Mouse (Mus musculus) adrenal gland, postnatal 10 days (tissue): Measurements from ENCODE around the gene Hdac1. TPM values are rescaled to one million over a fixed set of nuclear protein-coding genes. Genes with fewer than 3 reads are reported as not detected.
A peak's percentile ranks its signal among the peaks of the same experiment; 100 is the strongest.

Experiments used
- DNase-seq: peaks from one replicate; pipeline ENCODE4 v3.0.0; 2021; ENCODE audit warnings: mixed read lengths
- long read RNA-seq, 2 experiments: library from polyadenylated mRNA; stranded (forward); transcript quantifications; one replicate each; pipeline ENCODE4 v2.0.0; 2021
- total RNA-seq, 2 experiments: library from RNA; stranded (reverse); gene quantifications; 2 replicates each; pipeline ENCODE4 v1.2.3; 2021

The Hdac1 gene
- total RNA-seq = 10 to 100 TPM; 54.5 to 59.1 TPM
- long read RNA-seq, experiment 1, transcript Hdac1-201 (14 exons, 2,038 nt) = major isoform, 44 of 66 reads
- long read RNA-seq, experiment 1, partial matches to known transcripts = 20 of 66 reads
- long read RNA-seq, experiment 1, other reads (novel, unspliced or antisense) = 2 of 66 reads
- long read RNA-seq, experiment 2, transcript Hdac1-201 (14 exons, 2,038 nt) = major isoform, 35 of 45 reads
- long read RNA-seq, experiment 2, partial matches to known transcripts = 9 of 45 reads
- long read RNA-seq, experiment 2, other reads (novel, unspliced or antisense) = 1 of 45 reads

DNA sequence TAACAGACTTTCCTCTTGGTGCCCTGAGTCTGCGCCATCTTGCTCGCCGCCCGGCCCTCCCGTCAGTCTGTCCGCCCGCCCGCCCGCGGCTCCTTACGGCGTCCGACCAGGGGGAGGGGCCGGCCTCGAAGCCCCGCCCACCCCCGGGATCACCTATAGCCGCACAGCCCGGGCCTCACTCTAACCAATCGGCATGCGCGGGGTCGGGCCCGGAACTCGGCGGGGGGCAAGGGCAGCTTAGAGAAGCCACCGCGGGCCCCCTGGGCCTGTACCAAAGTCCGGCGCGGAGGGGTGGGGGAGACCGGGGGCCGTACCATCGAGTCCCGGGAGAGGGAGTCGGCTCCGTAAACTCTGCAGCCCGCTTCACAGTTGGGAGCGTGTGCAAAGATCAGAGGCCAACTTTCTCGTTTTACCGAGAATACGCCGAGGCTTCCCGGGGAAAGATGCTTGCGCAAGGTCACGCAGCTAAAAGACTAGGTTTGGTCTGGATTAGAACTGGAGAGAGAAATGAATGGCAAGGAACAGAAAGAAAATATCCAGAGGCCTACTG is at the start of gene Hdac1:
Hdac1 (minus strand) TSS at position 122 of the 550 bp plus-strand sequence.
- DNase-seq = peak; percentile 99

DNA sequence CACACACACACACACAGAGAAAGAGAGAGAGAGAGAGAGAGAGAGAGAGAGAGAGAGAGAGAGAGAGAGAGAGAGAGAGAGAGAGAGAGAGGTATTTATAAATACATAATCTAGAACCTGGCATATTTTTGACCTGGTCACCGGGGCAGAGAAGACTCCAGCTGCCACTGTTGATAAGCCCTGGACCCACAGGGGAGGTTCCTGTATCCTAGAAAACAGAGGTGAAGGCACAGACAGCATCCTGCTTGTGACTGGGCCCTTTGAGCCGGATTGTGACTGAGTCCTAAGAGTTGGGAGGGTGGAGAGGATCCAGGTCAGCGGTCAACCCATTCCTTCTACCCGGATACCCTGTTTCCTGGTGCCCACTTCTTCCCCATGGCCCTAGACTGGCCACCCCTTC is 46.4 kb upstream of the Hdac1 start:
- DNase-seq = no peak

DNA sequence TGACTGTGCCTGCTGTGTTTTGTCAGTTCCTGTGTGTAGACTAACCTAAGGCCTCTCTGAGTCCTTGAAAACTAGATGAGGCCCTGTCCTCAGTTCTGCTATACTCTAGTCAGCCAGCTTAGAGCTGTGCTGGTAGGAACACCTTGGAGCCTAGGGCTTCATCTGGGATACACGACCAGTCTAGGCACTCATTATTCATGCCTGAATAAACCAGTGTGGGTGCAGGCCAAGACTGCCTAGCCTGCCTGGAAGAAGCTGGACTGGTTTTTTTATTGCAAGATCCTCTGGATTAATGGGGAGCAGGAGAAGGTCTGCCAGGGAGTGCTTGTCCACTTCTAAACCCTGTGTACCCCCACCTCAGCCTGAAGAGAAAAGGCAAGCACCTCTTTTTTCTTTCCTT is 44.4 kb upstream of the Hdac1 start:
- DNase-seq = no peak

DNA sequence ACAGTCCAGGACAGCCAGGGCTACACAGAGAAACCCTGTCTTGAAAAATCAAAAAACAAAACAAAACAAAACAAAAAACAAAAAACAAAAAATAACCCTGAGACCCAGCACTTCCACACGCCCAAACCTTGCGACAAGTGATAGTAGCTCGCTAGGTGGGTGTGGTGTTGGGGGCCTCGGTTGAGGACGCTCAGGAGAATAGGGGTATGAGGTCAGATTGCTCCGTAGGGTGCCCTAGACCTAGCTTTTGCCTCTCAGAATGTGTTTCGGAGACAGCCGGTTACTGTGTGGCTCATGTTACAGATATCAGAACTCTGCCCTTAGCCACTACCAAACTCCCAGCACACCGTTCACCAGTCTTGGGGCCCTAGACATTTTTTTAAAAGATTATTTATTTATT is 43.3 kb upstream of the Hdac1 start:
- no peak for DNase-seq

DNA sequence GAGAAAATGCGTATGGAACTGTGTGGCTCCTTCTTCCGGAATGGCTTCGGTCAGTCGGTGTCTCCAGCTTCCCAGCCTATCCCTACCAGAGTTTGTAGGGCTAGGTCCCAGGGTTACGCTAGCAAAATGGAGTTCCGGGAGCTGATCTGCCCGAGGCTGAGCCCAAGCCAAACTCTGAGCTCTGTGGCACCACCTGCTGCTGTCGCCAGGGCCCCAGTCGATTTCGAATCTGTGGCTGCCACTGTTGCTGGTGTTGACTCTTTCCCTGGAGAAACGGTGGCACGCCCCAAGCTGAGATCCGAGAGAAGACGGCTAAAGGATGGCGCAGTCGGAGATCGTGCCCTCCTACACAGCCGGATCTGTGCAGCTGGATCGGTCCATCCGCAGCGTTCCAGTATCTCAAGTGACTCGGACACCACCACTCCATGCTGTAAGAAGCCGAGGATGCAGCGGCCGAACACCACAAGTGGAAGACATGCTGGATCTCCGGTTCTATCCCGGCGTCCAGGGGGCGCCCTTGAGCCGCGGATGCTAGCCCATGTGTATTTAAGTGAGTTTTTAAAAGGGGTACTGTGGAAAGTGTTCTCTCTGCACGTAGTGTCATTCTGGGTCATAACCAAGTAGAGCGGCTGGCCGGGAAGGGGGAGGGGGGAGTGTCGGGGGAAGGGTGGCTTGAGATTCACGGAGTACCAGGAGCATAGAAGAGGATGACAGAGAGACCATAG is 42.5 kb upstream of the Hdac1 start:
- DNase-seq = peak; percentile 92

DNA sequence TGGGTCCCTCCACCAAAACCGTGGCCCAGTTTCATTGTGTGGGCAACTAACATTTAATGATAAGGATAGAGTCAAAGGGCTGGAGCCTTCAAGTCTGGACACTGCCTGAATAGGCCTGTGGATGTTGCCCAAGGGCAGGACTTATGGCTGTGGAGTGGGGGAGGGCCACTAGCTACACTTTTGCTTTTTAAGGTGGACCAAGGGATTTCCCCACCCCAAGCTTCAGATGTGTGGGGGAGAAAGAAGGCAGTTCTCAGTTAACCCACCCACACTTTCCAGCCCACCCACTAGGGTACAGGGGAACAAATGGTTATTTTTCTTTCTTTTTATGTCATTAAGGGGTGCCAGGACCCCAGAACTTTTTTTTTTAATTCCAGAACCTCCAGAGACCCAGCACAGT is 41.9 kb upstream of the Hdac1 start:
- no peak for DNase-seq

DNA sequence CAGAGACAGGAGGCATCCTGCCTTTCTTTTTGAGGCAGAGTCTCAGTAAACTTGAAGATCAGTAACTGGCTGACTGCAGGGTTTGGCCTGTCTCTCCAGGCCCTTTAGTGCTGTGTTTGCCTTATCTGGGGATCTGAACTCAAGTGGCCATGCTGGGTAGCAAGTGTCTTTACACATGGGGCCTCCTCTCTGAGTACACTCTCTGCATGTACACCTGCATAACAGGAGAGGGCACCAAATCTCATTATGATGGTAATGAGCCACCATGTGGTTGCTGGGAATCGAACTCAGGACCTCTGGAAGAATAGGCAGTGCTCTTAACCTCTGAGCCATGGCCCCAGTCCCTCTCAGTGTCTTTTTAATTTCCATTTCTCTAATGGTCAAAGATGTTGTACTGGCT is 39.7 kb upstream of the Hdac1 start:
- DNase-seq = no peak

DNA sequence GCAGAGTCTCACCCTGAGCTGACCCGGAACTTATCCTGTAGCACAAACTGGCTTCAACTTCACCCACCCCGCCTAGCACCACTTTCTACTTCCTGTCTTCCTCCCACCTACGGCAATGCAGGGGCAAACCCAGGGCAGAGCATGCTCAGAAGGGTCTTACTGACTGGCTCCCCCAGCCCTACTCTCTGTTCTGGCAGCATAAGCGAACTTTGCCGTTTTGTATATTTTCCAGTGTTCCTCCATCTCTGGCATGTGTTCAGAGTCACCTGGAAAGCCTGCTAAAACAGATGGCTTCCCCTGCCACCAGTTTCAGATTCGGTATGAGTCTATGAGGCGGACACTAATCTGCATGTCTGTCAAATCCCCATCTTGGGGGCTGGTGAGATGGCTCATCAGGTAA is 37.8 kb upstream of the Hdac1 start:
- DNase-seq = no peak

DNA sequence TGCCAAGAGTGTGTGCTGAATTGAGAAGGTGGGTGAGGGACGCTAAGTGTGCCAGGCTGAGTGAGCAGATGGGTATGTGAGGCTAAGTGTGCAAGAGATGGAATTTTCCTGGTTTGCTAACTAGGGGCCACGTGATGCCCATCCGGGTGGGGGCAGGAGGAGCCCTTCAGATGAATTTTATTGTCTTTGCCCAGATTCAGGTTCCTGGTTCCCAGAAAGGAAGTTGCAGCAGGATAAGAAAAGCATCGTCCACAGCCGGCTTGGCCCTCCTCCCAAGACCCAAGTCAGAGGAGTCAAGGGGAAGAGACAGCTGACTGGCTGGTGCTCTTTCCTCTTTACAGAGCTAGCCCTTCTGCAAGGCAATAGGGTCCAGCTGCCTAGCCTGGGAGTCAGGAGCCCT is 36.0 kb upstream of the Hdac1 start, which contains the start of gene Fam167b:
Fam167b (minus strand) TSS at position 84 of the 400 bp plus-strand sequence.
- DNase-seq = peak; percentile 39

DNA sequence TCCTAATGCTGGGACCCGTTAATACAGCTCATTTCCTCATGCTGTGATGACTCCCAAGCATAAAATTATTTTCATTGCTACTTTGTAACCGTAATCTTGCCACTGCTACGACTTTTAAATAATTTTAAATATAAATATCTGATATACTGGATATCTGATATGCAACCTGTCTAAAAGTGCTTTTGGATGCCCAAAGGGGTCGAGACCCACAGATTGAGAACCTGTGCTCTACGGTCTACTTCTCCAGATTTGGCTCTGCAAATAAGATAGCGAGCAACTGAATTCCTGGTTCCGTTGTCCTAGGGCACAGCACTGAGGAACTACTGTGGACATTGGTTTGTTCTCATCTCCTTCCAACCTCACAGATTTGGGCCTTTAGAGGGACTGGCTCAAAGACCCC is 35.2 kb upstream of the Hdac1 start:
- DNase-seq = no peak

DNA sequence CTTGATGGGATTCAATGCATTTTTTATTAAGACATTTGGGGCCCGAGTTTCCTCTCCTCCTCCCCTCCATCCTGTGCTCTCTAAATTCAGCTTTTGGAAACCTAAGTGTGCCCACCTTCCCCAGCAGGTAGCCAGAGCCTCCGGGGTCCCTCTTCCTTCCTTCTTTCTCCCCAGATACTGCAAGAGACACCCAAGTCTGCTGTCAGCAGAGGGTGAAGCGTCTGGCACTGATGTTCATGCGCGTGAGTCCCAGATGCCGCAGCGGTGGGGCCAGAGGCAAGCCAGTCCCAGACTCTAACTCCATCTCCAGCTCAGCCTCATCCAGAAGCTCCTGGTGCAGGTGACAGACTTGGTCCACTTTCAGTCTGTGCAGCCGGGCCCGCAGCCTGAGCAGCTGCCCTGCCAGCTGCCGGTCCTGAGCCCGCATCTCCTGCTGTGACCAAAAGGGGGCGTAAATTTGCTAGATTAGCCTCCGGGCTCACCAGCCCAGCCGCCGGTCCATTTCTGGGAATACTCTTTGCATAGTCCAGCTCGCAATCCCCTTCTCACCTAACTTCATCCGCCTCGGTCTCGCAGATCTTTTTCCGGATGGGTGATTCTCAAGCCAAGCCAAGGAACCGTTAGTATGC is 34.5 kb upstream of the Hdac1 start:
- DNase-seq = peak; percentile 86

DNA sequence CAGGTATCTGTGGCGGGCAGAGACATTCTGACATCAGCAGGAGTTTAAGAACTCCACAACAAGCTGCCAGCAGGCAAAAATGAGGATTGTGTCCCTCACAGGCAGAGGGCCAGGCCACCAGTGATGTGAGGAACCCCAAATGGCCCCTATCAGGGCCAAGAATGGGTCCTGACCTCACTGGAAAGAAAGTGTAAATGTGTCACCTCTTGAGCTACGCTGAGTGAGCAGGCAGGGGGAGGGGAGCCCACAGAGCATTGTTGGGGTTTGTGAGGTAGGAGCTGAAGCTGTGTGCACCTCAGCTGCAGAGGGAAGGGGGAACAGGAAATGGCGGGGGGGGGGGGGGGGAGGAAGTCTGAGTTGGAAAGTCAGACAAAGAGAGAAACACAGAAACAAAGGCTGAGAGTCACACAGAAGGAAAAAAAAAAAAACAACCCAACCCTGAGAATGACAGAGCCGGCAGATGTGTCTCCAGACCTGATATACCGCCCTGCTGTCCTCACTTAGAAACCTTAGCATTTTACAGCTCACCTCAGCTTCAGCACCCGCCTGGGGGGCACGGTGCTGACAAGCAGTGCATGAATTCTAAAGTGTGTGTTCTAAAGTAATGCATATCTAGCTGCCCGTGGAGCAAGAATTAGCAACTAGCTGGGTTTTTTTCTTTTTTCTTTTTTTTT is 32.8 kb upstream of the Hdac1 start:
- no peak for DNase-seq

DNA sequence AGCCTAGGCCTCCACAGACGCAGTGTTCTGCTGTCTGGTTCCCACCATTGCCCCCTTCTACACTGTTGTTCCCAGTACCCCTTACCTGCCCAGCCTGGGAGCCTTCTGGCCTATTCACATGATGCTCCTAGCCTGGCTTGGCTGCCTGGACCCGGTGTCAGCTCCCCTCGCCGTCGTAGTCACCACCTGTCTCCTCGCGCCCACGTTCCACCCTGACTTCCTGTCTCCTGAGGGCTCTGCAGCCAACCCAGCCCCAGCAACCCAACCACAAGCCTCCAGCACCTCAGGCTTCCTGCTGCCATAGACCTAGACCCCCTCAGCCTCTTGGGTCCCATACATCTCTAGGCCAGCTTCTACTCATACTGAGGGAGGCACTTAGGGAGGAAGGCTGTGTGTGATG is 30.9 kb upstream of the Hdac1 start, which contains the start of gene Lck:
Lck (minus strand) TSS at position 212 of the 400 bp plus-strand sequence.
- no peak for DNase-seq

DNA sequence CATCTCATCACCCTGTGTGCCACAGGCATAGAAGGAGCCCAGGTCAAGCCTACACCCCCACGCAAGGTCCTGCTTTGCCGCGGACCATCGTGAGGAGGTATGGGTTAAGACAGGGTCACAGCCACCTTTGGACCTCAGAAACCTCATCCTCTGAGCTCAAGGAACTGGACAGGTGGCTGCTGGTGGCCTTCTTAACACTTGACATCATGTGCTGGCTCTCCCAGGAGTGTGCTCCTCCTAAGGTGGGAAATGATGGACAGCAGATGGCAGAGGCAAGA is 30.5 kb upstream of the Hdac1 start:
- DNase-seq = no peak

DNA sequence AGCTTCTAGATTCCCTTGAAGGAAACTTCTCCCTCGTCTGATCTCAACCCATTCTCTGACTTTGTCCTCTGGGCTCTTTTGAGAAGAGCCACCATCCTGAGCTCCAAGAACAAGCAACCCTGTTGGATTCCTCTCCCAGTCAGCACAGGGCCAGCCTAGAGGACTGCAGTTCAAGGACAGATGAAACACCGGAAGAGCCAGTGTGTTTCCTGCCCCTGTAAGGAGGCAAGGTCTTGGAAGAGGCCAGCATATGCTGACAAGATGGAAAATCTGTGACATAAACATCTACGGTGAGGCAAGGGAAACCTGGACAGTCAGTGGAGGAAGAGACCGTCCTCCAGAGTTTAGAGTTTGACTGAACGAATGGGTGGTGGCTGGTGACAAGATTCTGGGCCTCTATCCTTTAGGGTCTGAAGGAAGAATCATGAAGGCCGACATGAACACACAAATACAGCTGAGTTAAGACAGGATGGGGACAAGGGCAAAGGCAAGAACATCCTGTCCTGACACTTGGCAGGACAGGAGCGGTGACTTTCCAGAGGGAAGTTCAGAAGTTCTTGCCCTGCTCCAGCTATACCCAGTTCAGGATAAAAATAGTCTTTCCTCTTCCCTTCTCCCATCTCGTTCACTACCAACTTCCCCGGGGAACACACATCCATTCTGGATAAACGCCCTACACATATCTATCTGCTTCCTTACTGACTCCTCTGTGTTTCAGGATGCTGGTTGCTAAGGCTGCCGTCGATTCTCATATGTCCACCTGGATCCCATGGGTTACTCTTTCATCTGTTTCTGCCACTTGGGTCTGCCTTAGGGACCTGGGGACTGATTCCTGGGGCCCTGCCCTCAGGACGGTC is 30.0 kb upstream of the Hdac1 start:
- DNase-seq = no peak

DNA sequence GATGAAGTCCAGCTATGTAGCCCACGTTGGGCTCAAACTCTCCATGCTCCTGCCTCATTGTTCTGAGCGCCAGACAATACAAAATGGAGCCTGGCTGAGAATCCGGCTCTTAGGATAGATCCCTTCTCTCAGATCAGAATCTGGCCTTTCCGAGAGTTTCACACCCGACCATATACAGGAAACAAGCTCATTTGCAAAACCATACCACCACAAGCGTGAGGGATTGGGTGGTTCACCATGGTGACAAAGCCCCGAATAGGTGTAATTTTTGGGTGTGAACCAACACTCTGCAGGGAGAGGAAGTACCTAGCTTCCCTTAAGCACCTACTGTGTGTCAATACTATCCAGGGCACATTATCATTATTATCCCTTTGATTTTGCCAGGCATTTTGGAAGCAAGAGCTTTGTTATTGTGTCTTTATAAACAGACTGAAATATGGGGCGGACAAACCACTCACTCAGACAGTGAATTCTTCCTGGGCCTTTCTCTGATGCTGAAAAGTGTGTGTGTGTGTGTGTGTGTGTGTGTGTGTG is 29.1 kb upstream of the Hdac1 start:
- DNase-seq = no peak

DNA sequence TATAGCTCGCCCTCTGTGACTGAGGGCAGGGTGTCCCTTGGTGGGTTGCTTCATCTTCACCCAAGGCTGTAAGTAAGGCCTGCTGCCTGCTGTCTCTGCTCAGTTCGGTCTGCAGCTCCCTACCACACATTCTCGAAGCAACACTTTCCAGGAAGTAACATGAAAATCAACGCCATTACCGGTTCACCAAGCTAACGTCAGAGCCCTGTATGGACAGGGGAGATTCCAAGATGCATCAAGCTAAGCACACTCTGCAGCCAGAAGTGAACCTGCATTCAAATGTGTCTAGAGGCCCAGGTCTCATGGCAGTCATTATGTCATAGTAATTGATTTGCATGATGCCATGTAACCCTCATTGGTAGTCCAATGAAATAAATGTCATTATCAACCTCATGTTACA is 27.5 kb upstream of the Hdac1 start:
- no peak for DNase-seq

DNA sequence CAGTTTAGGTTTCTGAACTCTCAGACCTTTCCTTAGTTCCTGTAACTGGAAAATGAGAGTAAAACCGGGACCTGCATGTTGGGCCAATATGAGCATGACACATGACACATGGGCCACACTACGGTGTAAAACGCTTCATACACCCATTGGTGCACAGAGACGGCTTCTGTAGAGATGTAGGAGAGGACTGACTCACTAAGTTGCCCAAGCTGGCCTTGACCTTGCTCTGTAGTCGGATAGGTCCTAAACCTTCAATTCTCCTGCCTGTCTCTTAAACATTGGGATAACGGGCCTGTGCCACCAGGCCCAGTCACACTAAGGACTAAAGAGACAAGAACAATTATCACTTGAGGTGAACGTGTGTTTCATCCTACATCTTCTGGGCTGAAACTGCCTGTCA is 25.9 kb upstream of the Hdac1 start:
- DNase-seq = no peak

DNA sequence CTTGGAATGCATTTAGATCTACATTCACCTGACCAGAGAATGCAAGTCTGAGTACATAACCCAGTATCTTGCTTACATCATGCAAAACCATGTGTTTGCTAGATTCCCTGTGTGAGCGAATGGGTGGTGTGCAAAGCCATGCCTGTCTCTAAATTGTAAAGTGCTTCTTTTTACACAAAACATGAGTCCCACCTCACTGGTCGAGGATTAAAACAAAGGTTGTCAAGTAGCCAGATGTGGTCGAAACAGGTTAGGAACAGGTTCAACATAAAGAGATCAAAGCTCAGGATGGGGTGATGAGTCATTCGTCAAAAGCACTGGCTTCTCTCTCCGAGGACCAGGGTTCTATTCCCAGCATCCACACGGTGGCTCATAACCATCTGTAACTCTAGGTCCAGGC is 22.6 kb upstream of the Hdac1 start:
- DNase-seq = no peak

DNA sequence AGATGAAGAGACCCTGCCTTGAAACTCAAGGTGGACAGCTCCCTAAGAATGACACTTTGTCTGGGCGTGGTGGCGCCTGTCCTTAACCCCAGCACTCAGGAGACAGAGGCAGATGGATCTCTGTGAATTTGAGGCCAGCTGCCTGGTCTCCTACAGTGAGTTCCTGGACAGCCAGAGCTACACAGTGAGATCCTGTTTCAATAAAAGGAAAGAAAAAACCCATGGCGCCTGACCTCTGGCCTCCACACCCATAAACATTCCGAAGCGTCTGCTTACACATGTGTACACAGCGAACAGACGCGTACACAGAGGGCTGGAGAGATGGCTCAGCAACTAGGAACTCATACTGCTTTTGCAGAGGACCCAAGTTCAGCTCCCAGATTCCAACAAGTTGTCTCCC is 21.2 kb upstream of the Hdac1 start:
- no peak for DNase-seq

DNA sequence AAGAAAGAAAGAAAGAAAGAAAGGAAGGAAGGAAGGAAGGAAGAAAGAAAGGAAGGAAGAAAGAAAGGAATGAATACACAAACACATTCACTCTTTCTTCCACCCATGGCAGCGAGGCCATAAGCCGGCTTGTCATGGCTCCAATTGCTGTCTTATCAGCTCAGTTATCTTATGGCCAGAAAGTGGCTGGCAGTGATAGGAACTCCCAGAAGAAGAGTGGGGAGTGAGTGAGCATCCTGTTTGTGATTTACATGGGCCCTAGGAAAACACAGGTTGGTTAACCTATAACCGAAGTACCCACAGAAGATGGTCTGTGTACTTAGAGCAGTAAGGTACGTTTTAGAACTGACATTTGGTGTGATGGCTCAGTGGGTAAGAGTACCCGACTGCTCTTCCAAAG is 18.7 kb upstream of the Hdac1 start:
- DNase-seq = no peak
